Mouse (Mus musculus) olfactory bulb, adult 2 months (tissue): ENCODE data around the gene Tmem120a. TPM values are rescaled to one million over a fixed set of nuclear protein-coding genes. Genes with fewer than 3 reads are reported as not detected.
A peak's percentile ranks its signal among the peaks of the same experiment; 100 is the strongest.

ENCODE experiments used
- H3K27ac ChIP-seq: fragments of 200-500 bp; 2 replicates; pipeline ENCODE4 v1.5.1; 2012; ENCODE audit warnings: low read depth, low read length; ENCODE audit not compliant: insufficient read depth
- H3K4me1 ChIP-seq: fragments of 200-500 bp; 2 replicates; pipeline ENCODE4 v1.6.1; 2012; ENCODE audit warnings: low read length; ENCODE audit not compliant: control insufficient read depth, insufficient read depth
- H3K4me3 ChIP-seq: fragments of 200-500 bp; 2 replicates; pipeline ENCODE4 v1.5.1; 2012; ENCODE audit warnings: mild to moderate bottlenecking, low read depth, low read length, moderate library complexity; ENCODE audit not compliant: insufficient read depth
- CTCF ChIP-seq: fragments of 200-500 bp; IDR thresholded peaks from 2 replicates; pipeline ENCODE4 v1.5.1; 2012; ENCODE audit warnings: low read depth, mild to moderate bottlenecking, low read length, moderate library complexity; ENCODE audit not compliant: insufficient read depth
- POLR2A ChIP-seq: fragments of 200-500 bp; IDR thresholded peaks from 2 replicates; pipeline ENCODE4 v1.6.1; 2012; ENCODE audit warnings: mild to moderate bottlenecking, low read depth, low read length, moderate library complexity; ENCODE audit not compliant: insufficient read depth
- WGBS: fragments of 180-500 bp; shearing (Covaris S2); methylation state at CpG from one replicate; pipeline ENCODE4 v1.1.7; 2018; 5-methylcytosine and 5-hydroxymethylcytosine counted together
- polyA plus RNA-seq: library from polyadenylated mRNA; stranded (reverse); fragments of >200 nt; gene quantifications from 2 replicates; pipeline ENCODE4 v1.2.4, GENCODE M21; 2012; ENCODE audit warnings: low replicate concordance; ENCODE audit not compliant: missing spikeins, insufficient read depth, insufficient read length

Gene Tmem120a
- not detected in 2 replicates for polyA plus RNA-seq

GRCm38 (mm10) chr5:135743741-135744609 is at the start of gene Tmem120a:
Tmem120a (minus strand) TSS chr5:135744448.
- under 1% methylated on average over 60 of the region's 60 CpGs for WGBS
- TF ChIP-seq POLR2A, result peak; percentile 71
- TF ChIP-seq CTCF, result no peak
- H3K4me1 ChIP-seq, result peaks cover 8% of the 10 kb centered on the region
- H3K4me3 ChIP-seq, result peak within 1 kb of the TSS; percentile 66
- H3K27ac ChIP-seq, result no peak within 1 kb of the TSS

DNA sequence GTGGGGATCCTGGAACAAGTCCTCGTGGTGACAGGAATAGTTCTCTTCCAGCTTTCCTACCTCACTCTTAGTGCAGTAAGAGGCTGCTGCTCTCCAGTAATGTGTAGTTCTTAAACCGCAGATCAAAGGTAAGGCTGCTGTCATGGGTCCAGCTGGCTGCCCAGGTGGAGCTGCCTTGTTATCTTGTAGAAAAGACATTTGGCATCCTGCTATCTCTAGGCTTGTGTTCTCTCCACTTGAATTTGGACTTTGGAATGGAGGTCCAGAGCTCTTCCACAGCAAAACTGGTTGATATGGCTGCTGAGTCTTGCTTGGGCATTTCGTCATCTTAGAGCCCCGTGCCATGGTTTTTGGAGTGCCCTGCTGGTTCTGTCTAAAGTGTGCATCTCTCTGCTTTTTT is 38.7 kb upstream of the Tmem120a start:
- WGBS, result 84% methylated on average over 4 of the region's 4 CpGs
- H3K4me1 ChIP-seq, result peaks cover 6% of the 10 kb centered on the region; the same call in 1 of the 2 replicates
- H3K27ac ChIP-seq, result no peak overlapping the region
- H3K4me3 ChIP-seq, result no peak overlapping the region
- TF ChIP-seq POLR2A (no peak), CTCF (no peak)

GRCm38 (mm10) chr5:135780331-135780730 is 36.1 kb upstream of the Tmem120a start:
- H3K4me1 ChIP-seq, result peaks cover 11% of the 10 kb centered on the region; the same call in 1 of the 2 replicates
- H3K27ac ChIP-seq, result no peak overlapping the region
- TF ChIP-seq CTCF, result no peak
- TF ChIP-seq POLR2A, result no peak
- H3K4me3 ChIP-seq, result no peak overlapping the region; the same call in 1 of the 2 replicates
- 52% methylated on average over 8 of the region's 8 CpGs for WGBS

- TF ChIP-seq POLR2A (peak; percentile 98), CTCF (no peak)
- H3K4me1 ChIP-seq, result peaks cover 11% of the 10 kb centered on the region; the same call in 1 of the 2 replicates
- under 1% methylated on average over 70 of the region's 70 CpGs for WGBS
- H3K27ac ChIP-seq, result peak within 1 kb of the TSS; percentile 92
- peak within 1 kb of the TSS; percentile 84 for H3K4me3 ChIP-seq
Observed at GRCm38 (mm10) chr5:135778471-135779445, 34.5 kb upstream of the Tmem120a start, which contains the start of gene Mdh2. Mdh2 (plus strand) TSS chr5:135778480.

GRCm38 (mm10) chr5:135777796-135778470 is 33.7 kb upstream of the Tmem120a start, which contains the start of gene Styxl1:
Styxl1 (minus strand) TSS chr5:135778385.
- WGBS, result under 1% methylated on average over 45 of the region's 45 CpGs
- peak within 1 kb of the TSS; percentile 84 for H3K4me3 ChIP-seq

DNA sequence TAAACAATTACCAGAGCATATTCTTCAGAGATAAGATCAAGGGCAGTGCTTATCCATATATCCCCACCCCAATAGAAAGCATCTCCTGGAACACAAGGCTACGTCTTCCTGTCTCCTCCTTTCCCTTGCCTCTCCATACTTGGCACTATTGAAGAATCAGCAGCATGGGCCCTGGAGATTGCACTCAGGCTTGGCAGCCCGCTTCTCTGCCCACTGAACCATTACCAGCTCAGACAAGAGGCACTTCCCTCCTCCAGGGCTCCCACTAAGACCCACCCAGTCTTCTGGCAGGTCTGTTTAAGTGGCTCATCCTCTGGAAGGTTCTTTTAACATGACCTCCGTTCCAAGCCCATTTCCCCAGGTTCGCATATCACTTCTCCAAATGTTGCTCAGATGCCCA is 32.3 kb upstream of the Tmem120a start:
- no peak for TF ChIP-seq POLR2A
- TF ChIP-seq CTCF, result no peak
- 90% methylated on average over 4 of the region's 4 CpGs for WGBS
- no peak overlapping the region for H3K4me3 ChIP-seq

More at GRCm38 (mm10) chr5:135777796-135778470, 33.7 kb upstream of the Tmem120a start, which contains the start of gene Styxl1:
- TF ChIP-seq CTCF (no peak), POLR2A (no peak)
- peaks cover 11% of the 10 kb centered on the region; the same call in 1 of the 2 replicates for H3K4me1 ChIP-seq
- peak within 1 kb of the TSS; percentile 92 for H3K27ac ChIP-seq

GRCm38 (mm10) chr5:135772519-135772918 is 28.3 kb upstream of the Tmem120a start:
- TF ChIP-seq POLR2A (no peak), CTCF (no peak)
- Histone ChIP-seq H3K27ac (no peak overlapping the region), H3K4me3 (no peak overlapping the region), H3K4me1 (peaks cover 2% of the 10 kb centered on the region; the same call in 1 of the 2 replicates)
- WGBS, result 76% methylated on average over 3 of the region's 3 CpGs

More for the DNA sequence above, 32.3 kb upstream of the Tmem120a start:
- Histone ChIP-seq H3K27ac (no peak overlapping the region), H3K4me1 (peaks cover 11% of the 10 kb centered on the region; the same call in 1 of the 2 replicates)

DNA sequence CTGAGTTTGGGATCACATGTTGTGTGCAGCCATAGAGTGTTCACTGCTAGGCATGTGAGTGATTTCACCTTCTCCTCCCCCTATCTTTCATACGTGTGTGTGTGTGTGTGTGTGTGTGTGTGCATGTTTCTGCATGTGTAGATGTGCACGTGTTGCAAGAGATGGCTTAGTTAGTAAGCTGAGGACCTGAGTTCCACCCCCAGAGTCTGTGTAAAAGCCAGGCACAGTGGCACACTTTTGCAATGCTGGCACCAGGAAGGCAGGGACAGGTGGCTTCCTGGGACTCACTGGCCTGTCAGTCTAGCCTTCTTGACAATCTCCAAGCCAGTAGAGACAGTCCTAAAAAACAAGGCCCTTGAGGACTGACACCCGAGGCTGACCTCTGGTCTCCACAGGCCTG is 20.7 kb upstream of the Tmem120a start:
- Histone ChIP-seq H3K4me3 (no peak overlapping the region), H3K27ac (no peak overlapping the region), H3K4me1 (no peaks in the 10 kb centered on the region)
- WGBS, result 64% methylated on average over 3 of the region's 3 CpGs
- no peak for TF ChIP-seq CTCF
- no peak for TF ChIP-seq POLR2A
